Mouse (Mus musculus) left cerebral cortex, adult 9 months (tissue): Measurements from ENCODE around the gene Ttll9.

Source experiments
- DNase-seq, 2 experiments: peaks; one replicate each; pipeline ENCODE4 v3.0.0; 2022; ENCODE audit warnings: low spot score in 2 of 2

Ttll9 gene

DNA sequence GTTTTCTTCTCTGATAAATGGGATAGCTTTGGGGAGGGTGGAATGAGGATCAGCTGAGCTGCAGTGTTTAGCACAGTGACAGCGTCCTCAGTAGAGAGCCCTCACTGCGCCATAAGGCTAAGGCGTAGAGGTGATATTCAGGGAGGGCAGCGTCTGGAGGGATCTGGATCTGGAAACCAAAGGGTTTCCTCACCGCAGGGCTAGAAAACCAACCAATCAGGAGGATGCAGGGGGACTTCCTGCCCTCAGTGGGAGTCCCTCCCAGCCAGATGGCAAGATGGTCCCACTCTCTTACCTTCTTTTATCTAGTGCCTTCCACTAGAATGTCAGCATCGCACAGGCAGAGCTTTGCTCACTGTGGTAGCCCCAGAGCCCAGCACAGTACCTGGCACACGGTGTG is 20.5 kb upstream of the Ttll9 start:
- no peak for DNase-seq

DNA sequence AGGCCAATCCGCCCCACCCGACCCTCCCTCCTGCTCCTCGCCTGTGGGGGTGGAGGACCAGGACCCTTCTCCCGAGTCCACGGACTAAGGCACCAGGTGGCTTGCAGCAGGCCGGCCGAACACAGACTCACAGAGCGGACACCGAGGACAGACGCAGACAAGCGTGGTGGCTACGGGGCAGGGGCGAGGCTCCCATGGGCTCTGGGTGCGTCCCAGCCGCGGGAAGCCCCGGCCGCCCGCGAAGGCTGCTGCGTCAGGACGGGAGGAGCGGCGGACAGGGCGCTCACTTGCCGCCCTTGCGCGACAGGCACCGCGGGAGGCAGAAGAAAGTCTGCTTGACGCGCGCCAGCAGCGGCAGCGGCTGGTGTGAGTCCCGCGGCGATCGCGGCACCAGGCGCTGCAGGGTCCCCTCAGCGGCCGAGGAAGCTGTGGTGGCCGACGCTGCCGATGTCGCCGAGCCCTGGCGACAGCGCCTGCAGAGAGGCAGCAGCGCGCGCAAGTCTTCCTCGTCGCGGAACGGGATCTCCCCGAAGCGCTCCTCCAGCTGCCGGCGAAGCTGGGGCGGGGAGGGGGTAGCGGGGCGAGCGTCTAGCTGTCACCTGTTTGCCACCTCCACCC is 19.3 kb upstream of the Ttll9 start:
- DNase-seq = no peak

DNA sequence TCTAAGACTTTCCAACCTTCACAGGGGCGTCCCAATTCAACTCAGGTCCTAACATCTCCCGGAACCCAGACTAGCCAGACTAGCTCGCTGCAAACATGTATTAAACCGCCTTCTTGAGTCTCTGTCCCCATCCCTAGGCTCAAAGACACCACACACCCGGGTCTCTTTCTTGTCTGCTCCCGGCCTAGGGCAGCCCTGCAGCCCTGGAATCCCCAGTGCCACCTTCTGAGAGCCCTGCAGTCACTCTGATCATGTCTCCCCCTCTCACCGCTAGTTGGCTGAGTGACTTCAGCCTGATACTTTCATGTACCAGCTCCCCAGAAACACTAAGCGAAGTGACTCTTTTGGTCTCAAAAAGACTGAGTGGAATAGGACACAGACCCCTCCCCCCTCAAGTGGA is 18.7 kb upstream of the Ttll9 start:
- no peak for DNase-seq

DNA sequence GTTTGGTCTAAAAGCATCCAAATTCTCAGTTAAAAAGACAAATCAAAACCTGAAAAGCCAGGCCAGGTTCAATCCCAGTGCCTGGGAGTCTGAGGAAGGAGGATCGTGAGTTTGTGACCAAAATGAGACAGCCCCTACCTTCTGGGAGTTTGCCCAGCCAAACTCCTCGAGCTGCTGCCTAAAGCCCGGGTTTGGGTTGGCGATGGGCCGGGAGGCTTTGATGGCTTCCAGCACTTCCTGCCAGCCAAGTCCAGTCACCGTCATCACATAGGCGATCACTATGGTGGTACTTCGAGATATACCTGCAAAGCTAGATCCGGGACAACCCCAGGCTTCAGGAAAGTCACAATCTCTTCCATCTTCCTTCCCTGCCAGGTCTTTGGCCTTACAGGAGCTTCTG is 18.3 kb upstream of the Ttll9 start:
- no peak for DNase-seq

DNA sequence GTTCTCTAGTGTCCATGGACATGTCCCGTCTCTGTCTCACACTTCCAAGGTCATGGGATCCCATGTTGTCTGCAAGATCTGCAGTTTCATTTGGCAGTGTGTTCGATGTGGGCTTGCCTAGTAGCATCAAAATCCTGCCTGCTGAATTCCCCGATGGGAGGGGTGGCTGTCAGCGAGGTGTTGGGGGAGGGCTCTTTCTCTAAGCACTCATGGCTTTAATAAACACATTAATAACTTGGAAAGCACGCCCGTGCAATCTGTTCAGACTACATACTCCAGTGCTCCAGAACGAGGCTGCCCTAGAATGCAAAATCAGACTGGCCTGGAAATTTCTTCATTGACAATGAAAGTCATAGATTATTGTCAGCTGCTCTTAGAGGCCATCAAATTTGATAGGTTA is 15.2 kb upstream of the Ttll9 start:
- no peak for DNase-seq

DNA sequence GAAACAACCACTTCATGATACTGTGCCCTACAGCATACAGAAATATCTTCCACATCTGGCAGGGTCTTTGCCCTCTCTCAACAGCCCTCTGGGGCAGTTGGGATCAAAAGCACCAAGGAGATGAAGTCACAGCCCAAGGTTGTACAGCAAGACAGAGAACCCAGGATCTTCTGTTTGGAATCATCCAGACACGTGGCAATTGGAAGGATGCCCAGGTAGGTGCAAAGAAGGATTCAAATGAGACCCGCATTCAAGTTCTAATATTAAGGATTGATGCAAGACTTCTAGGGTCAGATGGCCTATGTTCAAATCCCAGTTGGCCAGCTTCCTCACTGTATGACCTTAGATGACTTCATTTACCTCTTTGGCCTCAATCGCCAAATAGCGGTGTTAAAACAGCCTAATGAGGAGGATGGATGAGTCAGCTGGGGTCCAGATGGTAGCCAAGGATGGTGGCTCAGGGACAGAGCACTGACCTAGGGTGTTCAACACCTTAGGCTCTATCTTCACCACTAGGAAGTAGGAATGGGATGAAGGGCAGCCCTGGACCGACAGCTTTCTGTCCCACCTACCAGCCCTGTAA is 13.8 kb upstream of the Ttll9 start:
- no peak for DNase-seq

DNA sequence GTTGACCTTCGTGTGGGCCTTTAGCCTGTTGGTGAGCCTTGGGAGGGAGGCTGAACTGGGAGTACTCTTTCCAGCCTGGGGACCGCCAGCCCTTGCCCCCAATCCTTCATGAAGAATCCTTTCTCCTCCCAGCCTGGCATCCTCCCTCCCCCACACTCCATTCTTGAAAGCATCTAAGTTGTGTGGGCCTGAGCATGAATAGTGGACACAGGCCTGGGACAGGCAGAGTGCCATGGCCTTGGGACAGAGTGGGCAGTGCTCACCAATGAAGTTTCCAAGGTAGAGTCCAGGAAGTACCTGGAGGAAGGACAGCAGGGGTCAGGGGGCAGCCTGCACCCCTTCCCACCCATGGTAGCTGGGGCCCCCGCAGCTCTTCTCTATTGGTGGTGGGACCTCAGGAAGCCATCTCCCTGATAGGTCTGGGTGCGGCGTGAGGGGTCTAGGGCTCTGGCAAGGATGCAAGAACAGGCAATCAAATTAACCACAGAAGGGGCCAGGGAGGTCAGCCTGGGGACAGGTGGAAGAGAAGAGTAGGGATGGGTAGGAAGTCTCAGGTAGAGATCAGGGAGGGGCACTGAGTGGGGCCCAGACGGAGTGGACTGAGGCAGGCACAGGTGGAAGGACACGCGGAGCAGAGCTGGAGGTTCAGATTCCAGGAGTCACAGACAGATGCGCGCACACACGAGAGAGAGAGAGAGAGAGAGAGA is 11.8 kb upstream of the Ttll9 start:
- no peak for DNase-seq

DNA sequence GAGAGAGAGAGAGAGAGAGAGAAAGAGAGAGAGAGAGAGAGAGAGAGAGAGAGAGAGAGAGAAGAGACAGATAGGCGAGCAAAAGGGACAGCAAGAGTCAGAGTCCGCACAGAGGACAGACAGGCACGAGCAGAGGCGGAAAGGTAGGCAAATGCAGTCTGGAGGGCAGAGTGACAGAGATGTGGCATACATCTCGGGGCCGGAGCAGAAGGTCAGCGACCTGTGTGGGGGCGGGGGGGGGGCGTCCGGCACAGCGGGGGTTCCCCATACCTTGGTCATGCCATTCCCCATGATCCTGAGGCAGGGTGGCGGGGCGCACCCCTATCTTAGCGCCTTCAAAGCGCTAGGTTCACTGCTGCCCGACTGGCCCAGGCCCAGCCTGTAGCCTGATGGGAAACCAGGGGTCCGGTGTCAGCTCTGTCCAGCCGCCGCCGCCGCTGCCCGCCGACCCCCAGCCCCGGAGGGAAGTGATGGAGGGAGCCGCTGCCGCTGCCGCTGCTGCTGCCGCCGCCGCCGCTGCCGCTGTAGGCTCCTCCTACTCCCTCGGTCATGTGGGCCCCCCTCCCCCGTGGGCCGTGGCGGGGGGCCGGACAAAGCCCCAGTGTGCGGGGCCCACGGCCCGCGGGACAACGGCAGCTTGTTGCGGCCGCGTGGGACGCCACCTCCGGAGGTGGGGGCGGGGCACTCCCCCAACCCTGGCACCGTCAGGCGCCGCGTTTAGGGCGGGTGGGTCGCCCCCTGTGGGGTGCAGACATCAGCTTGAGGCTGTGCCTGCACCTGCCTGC is 11.0 kb upstream of the Ttll9 start, which contains the start of gene Dusp15:
TSS of gene Dusp15 (minus strand) at position 634 of the 785 bp plus-strand sequence.
- peak; percentile 25 to 63 for DNase-seq

DNA sequence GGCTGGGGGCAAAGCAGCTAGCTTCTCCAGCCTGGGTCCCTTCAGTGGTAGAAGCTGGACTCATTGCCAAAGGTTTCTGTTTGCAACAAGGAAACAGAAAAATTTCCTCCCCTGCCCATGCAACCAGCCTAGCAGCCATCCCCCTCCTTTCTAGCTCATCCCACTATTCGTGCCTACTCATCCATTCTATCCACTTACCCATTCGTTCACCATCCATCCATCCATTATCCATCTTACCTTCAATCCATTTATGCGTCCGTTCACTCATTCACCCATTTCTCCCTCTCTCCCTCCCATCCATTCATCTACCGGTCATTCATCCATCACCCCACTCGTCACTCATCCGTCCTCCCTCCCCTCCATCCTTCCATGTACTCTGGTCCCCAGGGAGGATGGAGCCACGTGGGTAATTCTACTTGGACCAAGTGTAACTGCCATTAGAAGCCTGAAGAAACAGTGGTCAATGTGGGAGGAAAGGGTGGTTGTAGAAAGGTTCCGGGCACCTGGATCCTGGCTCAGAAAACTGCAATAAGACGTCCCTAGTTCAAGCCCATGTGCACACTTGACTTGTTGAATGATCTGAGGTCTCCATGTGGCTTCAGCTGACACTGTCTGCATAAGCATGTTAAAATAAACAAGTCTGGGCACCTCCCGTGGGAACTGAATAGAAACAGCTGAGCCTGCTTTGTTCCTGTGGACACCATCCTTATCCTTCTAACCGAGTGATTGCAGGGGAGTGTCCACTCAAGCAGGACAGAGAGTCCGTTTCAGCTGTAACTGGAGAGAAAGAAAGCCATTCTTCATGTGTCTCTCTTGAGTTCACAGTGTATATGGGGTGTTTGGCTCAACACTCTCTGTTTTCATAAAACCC is 10.2 kb upstream of the Ttll9 start:
- no peak for DNase-seq

DNA sequence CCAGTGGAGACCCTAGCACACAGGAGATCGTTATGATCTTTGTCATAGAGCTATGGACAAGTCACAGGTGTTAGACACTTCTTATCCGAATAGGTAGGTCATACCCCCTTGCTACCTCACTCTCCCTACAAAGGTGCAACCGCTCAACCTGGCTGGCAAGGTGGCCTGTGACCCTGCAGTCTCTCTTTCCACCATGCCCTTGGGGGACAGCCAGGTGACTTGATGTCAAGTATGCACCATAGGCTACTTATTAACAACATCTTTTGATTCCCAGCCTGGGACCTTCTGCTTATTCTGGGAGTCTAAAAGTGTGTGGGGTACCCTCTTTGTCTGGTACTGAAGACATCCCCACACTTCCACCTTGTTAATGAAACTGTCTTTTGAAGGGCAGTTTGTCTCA is 4.2 kb upstream of the Ttll9 start:
- no peak for DNase-seq

DNA sequence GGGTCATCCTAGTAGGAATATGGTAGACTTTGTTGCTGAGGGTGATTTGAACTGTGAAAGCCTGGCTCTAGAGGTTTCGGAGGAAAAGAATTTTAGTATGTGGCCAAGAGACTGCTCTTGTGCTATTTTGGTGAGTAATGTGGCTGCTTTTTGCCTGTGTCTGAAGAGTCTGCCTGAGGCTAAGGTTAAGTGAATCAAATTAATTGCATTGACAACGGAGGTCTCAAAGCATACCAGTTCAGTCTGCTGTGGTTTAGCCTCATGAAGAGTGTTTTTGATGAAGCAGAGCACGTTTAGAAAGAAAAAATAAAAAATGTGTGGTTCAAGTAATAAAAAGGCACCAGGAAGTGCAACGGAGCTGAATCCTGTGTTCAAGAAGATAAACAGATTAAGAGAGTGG is 3.3 kb downstream of the Ttll9 start:
- DNase-seq = no peak

DNA sequence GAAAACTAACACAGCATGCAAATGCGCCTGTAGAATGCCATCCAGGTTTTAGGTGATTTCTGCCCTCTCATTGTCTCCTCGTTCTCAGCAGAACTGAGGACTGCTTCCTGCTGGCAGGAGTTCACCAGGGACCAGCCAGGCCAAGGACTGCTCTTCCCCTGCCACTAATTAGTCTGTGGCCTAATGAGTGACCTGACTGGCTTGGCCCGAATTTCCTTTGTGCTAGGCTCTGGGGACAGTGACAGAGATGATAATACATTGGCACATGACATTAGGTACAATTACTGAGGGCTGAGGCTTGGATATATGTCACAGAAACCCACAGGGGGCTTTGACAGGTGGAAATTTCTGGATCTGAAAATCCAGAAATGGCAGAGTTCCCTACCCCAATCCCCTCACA is 14.7 kb downstream of the Ttll9 start:
- DNase-seq = no peak

DNA sequence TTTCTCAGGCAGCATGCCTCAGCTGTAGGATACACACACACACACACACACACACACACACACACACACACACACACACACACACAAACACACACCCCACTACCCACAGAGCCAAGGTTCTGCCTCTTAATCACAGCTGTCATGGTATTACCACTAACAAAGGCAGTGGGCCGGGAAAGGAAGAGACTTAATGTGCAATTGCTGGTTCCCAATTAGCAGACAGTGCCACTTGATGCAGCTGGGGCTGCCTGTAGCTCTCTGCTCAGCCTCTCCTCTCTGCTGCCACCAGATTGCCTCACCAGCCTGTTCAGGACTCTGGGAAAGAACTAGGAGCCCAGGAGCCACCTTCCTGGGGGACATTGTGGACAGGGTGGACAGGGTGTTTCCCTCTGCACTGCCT is 23.3 kb downstream of the Ttll9 start:
- DNase-seq = peak in 1 of 2 experiments; percentile 52

DNA sequence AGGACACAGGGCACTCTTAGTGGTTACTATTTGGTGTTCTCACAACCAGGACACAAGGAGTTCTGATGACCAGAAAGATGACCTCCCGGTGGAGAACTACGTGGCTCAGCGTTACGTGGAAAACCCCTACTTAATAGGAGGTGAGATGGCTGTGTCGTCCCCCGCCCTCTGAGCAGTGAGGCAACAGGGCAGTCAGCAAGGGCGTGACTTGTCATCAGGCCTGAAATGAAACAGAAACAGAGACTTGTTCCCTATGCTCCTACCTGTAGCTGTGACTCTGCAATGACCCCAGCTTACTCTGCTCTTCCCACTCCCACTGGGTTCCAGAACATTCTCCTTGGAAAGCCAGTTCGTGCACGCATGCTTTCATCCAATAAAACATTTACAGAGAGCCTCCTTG is 29.2 kb downstream of the Ttll9 start:
- DNase-seq = no peak

DNA sequence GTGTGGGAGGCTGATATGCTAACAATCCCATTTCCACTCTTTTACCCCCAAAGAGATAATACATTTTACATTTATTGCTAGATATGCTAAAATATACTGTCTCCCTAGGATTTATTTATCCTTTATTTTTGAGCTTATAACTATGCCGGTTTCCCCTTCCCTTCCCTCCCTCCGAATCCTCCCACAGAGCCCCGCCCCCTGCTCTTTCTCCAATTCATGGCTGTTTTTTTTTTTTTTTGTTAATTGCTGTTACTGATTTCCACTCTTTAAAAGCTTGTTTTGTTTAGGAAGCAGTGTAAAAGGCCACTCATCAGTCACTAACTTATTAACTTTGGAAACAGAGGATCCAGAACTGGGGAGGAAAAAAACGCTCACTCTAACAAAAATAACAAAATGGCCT is 34.8 kb downstream of the Ttll9 start:
- no peak for DNase-seq

DNA sequence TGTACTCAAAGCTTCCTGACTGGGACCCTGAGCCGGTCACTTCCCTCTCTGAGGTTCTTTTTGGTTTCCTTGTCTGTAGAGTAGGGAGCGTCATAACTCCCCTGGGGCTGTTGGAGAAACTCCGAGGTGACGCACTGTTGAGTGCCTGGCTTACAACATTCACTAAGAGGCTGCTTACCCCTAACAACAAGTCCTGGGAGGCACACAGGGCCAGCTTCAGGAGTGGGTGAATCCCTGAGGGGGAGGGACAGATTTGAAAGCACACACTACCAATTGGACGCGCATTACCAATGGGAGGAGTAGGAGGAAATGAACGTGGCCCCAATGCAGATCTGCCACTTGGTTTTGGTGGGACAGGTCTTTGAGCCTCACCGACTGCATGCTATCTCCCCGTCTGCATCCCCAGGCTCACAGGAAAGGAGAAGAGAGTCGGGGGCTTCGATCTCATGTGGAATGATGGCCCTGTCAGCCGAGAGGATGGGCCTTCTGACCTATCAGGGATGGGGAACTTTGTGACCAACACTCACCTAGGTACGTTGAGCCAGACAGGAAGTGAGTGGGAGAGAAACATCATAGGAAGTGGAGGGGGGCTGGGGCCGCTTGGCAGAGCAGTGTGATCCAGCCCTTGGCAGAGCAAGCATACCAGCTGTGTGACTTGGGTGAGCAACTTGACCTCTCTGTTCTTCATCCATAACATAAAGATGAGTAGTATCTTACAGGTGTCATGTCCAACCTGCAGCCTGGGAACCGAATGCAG is 40.4 kb downstream of the Ttll9 start:
- no peak for DNase-seq

DNA sequence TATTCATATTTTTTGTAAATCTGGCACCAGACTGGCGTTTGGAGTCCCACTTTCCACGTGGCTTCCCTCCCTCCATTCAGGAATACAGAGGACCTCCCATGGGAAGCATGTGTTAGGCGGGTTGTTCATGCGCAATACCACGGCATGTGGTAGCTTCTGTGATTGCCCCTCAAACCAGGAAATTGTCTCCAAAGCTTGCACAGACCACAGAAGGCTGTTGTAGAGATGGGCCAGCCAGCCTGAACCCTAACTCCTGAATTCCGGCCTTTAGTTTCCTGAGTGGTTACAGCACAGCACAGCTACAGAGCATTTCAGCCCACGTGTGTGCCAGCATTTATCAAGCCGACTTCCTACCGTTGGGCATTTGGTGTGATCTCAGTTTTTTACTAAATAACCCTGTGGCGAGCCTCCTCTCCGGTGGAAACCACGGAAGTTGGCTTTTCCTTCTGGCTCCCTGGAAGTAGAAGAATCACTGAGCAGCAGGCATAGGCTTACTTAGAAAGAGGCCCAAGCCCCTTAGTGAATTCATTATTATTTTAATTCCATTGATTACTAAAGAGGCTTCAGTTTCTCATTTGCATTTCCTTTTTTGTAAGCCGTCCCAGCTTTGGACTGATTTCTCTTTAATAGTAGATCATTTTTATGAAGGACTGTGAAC is 41.5 kb downstream of the Ttll9 start:
- no peak for DNase-seq

DNA sequence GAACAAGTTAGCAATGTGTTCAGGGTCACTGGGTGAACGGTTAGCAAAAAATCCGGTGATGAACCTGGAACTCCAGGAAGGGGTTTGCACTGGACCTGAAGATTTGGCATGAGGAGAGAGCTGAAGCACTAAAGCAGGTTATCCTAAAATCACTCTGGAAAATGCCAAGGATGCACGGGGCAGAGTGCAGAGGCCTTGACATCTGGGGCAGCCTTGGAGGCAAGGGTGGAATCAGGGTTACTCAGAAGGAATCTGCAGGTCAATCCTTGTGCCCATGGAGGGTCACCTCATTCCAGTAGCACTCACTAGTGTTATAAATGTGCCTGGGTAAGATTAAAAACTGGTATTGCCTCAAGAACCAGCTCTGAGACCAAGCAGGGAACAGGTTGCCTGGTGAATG is 43.7 kb downstream of the Ttll9 start:
- no peak for DNase-seq

DNA sequence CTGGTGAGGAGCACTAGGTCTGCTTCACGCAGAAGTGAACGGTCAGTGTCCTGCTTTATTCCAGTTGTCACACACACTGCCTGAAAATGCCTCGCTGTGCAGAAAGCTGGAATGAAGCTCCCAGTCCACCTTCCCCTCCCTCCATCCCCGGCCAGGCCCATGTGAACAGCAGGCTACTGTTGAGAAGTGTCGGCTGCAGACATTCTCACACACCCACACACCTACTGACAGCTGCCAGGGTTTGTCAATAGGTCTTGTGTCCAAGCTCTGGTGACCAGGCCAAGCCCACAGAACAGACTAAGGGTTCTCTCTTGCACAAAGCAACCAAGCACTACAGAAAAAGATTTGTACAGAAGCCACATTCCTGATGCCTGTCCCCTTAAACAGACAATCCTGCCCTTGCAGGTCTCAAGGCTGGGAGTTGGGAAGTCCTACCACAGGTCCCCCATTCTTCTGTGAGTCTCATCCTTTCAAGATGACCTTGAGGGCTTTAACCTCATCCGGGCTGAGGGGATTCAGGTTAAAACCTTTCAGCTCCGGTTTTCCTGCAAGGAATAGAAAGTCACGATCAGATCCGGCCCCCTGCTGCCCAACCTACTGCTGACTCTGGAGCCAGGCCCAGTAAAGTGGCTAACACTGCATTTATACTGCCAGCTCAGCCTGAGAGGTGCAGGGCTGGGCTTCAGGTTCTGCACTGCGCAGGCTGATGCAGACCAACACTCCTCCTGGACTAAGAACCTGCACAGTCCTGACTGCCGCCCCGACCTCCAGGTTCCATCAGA is 47.1 kb downstream of the Ttll9 start:
- DNase-seq = no peak
